Mouse (Mus musculus) midbrain, embryonic 13.5 days (tissue): ENCODE measurements around the gene Adgrf3. TPM values are rescaled to one million over a fixed set of nuclear protein-coding genes. Genes with fewer than 3 reads are reported as not detected.

Source experiments
- ATAC-seq: fragments of 200-750 bp; cut with Nextera tagmentation; 2 replicates; pipeline ENCODE4 v1.8.0; 2017; ENCODE audit warnings: mild to moderate bottlenecking, moderate TSS enrichment, moderate library complexity
- H3K27ac ChIP-seq: fragments of 300-500 bp; sonication (generic); 2 replicates; pipeline ENCODE4 v1.5.1; 2015; ENCODE audit warnings: inconsistent platforms, mild to moderate bottlenecking, moderate library complexity
- H3K27me3 ChIP-seq: fragments of 300-500 bp; sonication (generic); 2 replicates; pipeline ENCODE4 v1.6.1; 2015; ENCODE audit warnings: mild to moderate bottlenecking, inconsistent platforms
- H3K36me3 ChIP-seq: fragments of 300-500 bp; sonication (generic); 2 replicates; pipeline ENCODE4 v1.6.1; 2015; ENCODE audit warnings: mild to moderate bottlenecking, inconsistent platforms
- H3K4me1 ChIP-seq: fragments of 300-500 bp; sonication (generic); replicated peaks from 2 replicates; pipeline ENCODE4 v1.6.1; 2015; ENCODE audit warnings: inconsistent platforms
- H3K4me2 ChIP-seq: fragments of 300-500 bp; sonication (generic); replicated peaks from 2 replicates; pipeline ENCODE4 v1.6.1; 2015; ENCODE audit warnings: moderate library complexity, mild to moderate bottlenecking, inconsistent platforms
- H3K4me3 ChIP-seq: fragments of 300-500 bp; sonication (generic); replicated peaks from 2 replicates; pipeline ENCODE4 v1.5.1; 2015; ENCODE audit warnings: mild to moderate bottlenecking, inconsistent platforms
- H3K9ac ChIP-seq: fragments of 300-500 bp; sonication (generic); replicated peaks from 2 replicates; pipeline ENCODE4 v1.6.1; 2015; ENCODE audit warnings: mild to moderate bottlenecking, inconsistent platforms
- H3K9me3 ChIP-seq: fragments of 300-500 bp; sonication (generic); 2 replicates; pipeline ENCODE4 v1.6.1; 2016; ENCODE audit warnings: mild to moderate bottlenecking, inconsistent platforms
- WGBS: fragments of 180-500 bp; shearing (Covaris S2); methylation state at CpG from one replicate; pipeline ENCODE4 v1.1.7; 2015; 5-methylcytosine and 5-hydroxymethylcytosine counted together
- polyA plus RNA-seq: library from polyadenylated mRNA; unstranded; fragments of >200 nt; fragmentation: Nextera tagmentation; extraction: Ambion mirVana; gene quantifications from 2 replicates; pipeline ENCODE4 v1.2.1, GENCODE M21; 2015

Gene Adgrf3
- polyA plus RNA-seq, 1 experiment from 2014 or later: not detected

DNA sequence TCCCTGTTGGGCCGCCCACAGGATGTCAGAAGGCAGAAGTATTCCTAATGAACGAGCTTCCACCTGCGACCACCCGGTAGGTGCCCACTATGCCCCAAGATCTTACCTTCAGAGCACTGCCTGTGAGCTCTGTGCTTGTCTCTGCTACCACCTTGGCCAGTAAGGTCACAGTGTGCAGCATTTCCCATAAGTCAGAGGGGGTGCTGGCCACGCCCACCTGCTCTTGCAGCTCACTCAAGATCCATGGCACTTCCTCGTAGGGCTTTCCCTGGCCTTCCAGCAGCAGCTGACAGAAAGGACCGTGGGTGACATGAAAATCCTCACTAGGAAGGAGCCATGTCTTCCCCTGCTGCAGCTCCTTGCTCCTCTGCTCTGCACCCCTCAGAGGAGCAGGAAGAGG lies 7.3 kb downstream of the Adgrf3 start:
- Histone ChIP-seq H3K4me1 (no peaks in the 10 kb centered on the region), H3K36me3 (no peaks in the 10 kb centered on the region), H3K27me3 (no peaks in the 10 kb centered on the region), H3K4me3 (no peak overlapping the region), H3K9ac (no peak overlapping the region), H3K27ac (no peak overlapping the region), H3K9me3 (no peaks in the 10 kb centered on the region), H3K4me2 (no peak overlapping the region)
- no peak for ATAC-seq
- WGBS: 71% methylated on average over 7 of the region's 7 CpGs

DNA sequence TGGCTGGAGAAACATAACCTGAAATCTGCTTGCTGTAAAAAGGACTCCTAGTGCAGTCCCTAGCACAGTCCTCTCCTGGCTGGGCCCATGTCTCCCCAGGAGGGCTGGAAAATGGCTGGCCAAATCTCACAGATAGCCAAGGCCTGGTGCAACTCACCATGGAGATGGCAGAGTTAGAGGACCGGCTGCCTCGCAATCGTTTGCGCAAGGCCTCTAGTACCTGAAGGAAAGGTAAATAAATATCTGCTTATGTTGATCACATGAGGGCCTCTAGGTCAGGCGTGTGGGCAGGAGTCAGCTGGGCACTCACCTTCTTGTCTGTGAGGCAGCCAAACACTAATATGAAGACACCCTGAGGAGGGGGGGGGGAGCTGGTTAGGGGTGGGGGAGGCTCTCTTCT lies 10.2 kb downstream of the Adgrf3 start:
- Histone ChIP-seq H3K4me3 (no peak overlapping the region), H3K27ac (no peak overlapping the region), H3K4me2 (no peak overlapping the region), H3K9me3 (no peaks in the 10 kb centered on the region), H3K9ac (no peak overlapping the region), H3K27me3 (no peaks in the 10 kb centered on the region), H3K4me1 (no peaks in the 10 kb centered on the region), H3K36me3 (no peaks in the 10 kb centered on the region)
- ATAC-seq: no peak
- 92% methylated on average over 5 of the region's 5 CpGs for WGBS

DNA sequence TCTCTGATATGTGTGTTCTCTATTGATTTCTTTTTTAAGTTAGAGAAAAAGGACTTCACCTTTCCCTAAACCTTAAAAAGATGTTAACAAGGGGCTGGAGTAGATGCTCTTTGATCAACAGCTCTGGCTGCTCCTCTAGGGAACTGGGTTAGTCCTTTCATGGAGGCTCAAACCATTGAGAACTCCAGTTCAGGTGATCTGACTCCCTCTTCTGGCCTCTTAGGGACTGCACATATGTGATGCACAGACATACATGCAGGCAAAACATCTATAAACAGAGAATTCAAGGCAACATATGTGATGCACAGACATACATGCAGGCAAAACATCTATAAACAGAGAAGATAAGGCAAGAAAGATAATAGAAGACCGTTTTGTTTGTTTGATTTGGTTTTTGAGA lies 13.1 kb downstream of the Adgrf3 start:
- Histone ChIP-seq H3K4me3 (no peak overlapping the region), H3K4me1 (no peaks in the 10 kb centered on the region), H3K27ac (no peak overlapping the region), H3K9ac (no peak overlapping the region), H3K36me3 (peaks cover 14% of the 10 kb centered on the region), H3K27me3 (no peaks in the 10 kb centered on the region), H3K9me3 (no peaks in the 10 kb centered on the region), H3K4me2 (no peak overlapping the region)
- no peak for ATAC-seq
- WGBS: 84% methylated on average over 1 of the region's 1 CpGs

DNA sequence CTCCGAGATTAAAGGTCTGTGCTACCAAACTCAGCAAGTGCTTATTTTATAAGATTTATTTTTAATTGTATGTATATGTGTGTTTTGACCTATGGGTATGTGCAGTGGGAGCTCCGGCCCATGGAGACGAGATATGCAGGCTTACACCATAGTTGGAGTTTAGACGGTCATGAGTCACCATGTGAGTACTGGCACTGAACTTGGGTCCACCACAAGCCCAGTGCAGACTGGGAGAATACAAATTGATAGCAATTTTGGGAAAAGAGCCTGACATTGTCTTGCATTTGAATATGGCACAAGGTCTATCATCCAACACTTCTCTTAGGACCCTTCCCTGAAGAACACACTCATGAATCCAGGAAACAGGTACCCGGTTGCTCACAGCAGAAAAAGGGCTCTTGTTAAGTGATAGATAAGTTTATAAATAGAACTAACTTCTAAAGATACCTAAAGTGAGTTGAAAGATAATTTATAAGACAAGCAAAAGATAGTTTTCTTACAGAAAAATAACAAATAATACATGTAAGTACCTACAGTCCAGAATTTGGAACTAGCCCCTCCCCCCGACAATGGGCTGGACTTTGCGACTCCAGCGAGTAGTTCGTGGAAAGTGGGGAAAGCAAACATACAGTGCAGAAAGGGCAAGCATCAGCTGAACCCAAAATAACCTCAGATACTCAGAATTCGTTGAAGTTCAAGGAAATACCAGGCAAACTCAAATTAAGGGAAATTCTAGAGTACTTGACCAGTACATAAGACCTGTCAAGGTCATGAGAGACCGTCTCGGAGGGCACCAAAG lies 17.6 kb downstream of the Adgrf3 start:
- no peak overlapping the region for H3K4me3 ChIP-seq
- H3K4me1 ChIP-seq: no peaks in the 10 kb centered on the region
- no peaks in the 10 kb centered on the region for H3K27me3 ChIP-seq
- WGBS: 97% methylated on average over 12 of the region's 12 CpGs
- ATAC-seq: no peak
- no peak overlapping the region for H3K9ac ChIP-seq
- no peak overlapping the region for H3K4me2 ChIP-seq
- no peaks in the 10 kb centered on the region for H3K9me3 ChIP-seq
- H3K36me3 ChIP-seq: peaks cover 46% of the 10 kb centered on the region
- H3K27ac ChIP-seq: no peak overlapping the region

DNA sequence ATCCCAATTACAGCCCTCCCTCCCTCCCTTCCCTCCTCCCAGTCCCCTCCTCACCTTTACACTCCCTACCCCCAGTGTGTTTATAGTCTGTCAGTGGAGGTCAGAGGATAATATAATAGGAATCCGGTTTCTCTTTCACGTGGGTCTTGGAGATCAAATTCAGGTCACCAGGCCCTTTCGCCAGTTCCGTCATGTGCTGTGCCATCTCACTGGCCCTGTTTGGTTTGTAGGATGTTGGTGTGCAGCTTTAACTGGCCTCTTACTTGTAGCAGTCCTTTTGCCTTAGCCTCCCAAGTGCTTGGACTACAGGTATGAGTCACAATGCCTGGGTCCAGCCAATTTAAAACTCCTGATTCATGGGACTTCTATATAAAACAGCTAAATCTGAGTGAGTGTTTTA lies 29.7 kb downstream of the Adgrf3 start:
- Histone ChIP-seq H3K36me3 (peaks cover 83% of the 10 kb centered on the region), H3K4me2 (no peak overlapping the region), H3K4me3 (no peak overlapping the region), H3K9me3 (no peaks in the 10 kb centered on the region), H3K27me3 (no peaks in the 10 kb centered on the region), H3K27ac (no peak overlapping the region), H3K4me1 (no peaks in the 10 kb centered on the region), H3K9ac (no peak overlapping the region)
- no peak for ATAC-seq
- WGBS: 75% methylated on average over 4 of the region's 4 CpGs

DNA sequence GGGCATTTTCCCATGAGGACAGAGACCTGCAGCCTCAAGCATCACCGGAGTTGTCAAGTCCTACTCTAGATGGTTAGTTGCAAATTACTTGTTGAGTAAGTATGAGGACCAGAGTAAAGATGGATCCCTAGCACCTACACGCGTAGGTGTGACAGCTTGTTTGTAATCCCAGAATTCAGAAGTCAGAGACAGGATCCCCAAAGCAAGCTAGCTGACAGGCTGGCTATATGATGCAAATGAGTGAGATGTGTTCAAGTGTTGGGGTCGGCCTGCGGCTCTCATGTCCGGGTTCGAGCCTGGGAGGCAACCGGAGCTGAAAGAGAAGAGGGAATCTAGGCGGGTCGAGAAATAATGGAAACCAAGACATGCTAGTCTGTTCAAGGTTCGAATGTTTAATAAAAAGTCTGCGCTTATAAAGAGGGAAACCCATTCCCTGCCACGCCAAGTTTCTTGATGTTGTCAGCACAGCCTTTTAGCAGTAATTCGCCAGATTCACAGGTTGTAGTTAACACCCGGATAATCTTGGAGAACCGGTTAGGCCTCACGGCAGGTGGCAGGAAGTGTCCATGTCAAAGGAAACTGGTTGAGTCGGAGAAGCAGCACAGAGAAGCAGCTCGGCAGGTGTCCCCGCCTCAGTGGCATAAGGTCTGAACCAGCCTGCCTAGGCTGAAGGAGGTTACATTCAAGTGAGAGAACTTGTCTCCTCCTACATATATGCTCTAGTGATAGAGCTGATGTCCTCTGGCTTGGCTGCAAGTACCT lies 32.4 kb downstream of the Adgrf3 start:
- Histone ChIP-seq H3K4me1 (no peaks in the 10 kb centered on the region), H3K27me3 (no peaks in the 10 kb centered on the region), H3K27ac (no peak overlapping the region), H3K9ac (no peak overlapping the region), H3K4me2 (no peak overlapping the region), H3K9me3 (no peaks in the 10 kb centered on the region), H3K36me3 (peaks cover 78% of the 10 kb centered on the region), H3K4me3 (no peak overlapping the region)
- WGBS: 54% methylated on average over 20 of the region's 20 CpGs
- no peak for ATAC-seq

DNA sequence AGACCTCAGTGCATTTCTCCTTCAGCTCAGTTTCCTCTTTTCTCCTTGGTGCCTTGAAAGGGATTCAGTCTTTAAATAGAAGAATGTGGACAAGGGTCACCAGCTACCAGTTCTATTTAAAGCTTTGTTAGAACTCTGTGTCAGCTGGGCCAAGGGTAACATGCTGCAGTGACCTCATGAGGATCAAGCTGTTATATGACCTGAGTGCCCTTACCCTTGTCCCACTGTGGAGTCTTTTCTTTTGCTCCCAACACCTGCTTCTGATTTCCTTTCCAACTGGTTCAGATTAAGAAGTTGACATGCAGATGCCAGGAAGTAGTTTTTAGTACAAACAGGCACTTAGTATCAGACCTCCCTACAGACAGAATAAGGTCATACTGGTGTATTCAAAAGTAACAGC lies 33.4 kb downstream of the Adgrf3 start:
- ATAC-seq: no peak
- Histone ChIP-seq H3K27me3 (no peaks in the 10 kb centered on the region), H3K27ac (no peak overlapping the region)

DNA sequence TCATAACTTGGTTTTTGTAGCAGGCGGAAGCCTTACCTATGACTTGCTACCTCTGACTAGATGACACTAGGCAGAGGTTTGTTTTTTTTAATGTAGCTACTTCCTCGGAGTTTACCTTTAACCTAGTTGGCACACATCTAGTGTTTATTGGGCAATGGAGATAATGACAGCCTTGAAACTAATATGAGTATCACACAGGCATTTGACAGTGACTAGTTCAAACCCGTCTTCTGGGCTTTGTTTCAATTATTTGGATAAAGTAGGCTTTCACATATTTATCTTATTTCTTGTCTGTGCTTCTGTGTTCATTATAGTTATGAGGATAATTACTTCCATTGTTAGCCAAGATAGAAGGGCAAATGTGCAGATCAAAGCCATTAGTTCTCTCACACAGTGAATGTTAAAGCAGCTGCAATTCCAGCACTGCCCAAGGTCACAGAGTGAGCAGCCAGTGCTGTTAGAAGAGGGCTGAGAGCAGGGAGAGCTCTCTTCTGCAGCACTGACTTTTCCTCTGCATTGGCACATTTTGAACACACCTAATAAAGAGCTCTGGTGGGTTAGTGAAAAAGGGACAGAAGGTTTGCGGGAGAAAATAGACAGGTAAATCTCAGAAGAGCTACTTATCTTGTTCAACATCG lies 35.1 kb downstream of the Adgrf3 start:
- peaks cover 67% of the 10 kb centered on the region for H3K36me3 ChIP-seq
- H3K9me3 ChIP-seq: no peaks in the 10 kb centered on the region
- no peak overlapping the region for H3K9ac ChIP-seq
- ATAC-seq: no peak
- no peaks in the 10 kb centered on the region for H3K4me1 ChIP-seq
- 91% methylated on average over 5 of the region's 5 CpGs for WGBS
- no peak overlapping the region for H3K4me2 ChIP-seq
- H3K27me3 ChIP-seq: no peaks in the 10 kb centered on the region
- H3K27ac ChIP-seq: no peak overlapping the region
- H3K4me3 ChIP-seq: no peak overlapping the region

More for the DNA sequence above, 33.4 kb downstream of the Adgrf3 start:
- Histone ChIP-seq H3K4me3 (no peak overlapping the region), H3K36me3 (peaks cover 75% of the 10 kb centered on the region), H3K4me1 (no peaks in the 10 kb centered on the region), H3K4me2 (no peak overlapping the region), H3K9ac (no peak overlapping the region), H3K9me3 (no peaks in the 10 kb centered on the region)

DNA sequence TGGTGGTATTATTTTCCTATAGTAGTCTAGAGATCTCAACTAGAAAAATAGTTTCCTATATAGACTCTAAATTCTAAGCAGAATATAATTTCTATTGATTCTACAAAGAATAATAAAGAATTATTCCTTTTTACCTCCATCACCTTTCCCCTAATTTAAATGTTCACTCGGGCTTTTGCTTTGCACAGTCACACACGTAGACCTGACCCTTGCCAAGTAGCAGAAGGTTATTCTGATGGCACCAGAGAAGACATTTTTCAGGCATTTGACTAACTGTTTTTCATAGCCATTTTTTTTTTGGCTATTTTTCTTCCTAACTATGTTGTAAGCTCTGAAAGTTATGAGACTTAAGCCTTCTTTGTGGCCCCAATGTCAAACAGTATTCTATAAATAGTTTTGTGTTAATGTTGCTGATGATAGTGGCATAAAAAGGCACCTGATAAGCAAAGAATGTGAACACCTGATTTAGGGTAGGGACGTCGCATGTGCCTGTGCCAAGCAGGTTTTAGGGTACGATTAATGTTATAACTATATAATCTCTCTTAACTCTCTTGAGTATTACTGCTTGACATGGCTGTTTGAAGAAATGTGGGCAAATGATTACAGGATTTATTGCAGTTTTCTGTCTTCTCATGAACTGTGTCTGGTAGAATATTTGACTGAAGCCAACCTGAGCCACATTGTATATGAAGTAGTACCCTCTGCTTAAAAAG lies 40.1 kb downstream of the Adgrf3 start:
- no peaks in the 10 kb centered on the region for H3K4me1 ChIP-seq
- peaks cover 26% of the 10 kb centered on the region for H3K36me3 ChIP-seq
- H3K27ac ChIP-seq: no peak overlapping the region
- no peak overlapping the region for H3K4me2 ChIP-seq
- H3K27me3 ChIP-seq: no peaks in the 10 kb centered on the region
- no peaks in the 10 kb centered on the region for H3K9me3 ChIP-seq
- 93% methylated on average over 5 of the region's 5 CpGs for WGBS
- H3K9ac ChIP-seq: no peak overlapping the region
- H3K4me3 ChIP-seq: no peak overlapping the region
- no peak for ATAC-seq

DNA sequence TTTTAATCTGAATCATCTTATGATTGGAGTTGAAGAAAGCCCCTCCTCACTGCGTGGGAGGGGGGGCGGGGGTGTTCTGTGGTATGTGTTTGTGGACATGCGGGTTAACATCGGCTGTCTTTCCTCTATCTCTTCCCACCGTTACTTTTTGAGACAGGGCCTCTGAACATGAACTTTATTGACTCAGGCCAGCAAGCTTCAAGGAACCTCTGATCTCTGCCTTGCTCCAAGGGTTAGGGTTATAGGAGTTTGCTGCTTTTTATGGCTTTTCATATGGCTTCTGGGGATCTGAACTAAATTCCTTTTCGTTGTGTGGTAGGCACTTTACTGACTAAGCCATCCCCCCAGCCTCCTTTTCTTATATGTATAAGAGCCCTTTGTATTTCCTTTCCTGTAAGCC lies 43.2 kb downstream of the Adgrf3 start:
- Histone ChIP-seq H3K4me1 (no peaks in the 10 kb centered on the region), H3K27ac (no peak overlapping the region), H3K4me3 (no peak overlapping the region), H3K27me3 (no peaks in the 10 kb centered on the region), H3K36me3 (peaks cover 9% of the 10 kb centered on the region), H3K9ac (no peak overlapping the region), H3K9me3 (no peaks in the 10 kb centered on the region), H3K4me2 (no peak overlapping the region)
- WGBS: 90% methylated on average over 6 of the region's 6 CpGs
- ATAC-seq: no peak

DNA sequence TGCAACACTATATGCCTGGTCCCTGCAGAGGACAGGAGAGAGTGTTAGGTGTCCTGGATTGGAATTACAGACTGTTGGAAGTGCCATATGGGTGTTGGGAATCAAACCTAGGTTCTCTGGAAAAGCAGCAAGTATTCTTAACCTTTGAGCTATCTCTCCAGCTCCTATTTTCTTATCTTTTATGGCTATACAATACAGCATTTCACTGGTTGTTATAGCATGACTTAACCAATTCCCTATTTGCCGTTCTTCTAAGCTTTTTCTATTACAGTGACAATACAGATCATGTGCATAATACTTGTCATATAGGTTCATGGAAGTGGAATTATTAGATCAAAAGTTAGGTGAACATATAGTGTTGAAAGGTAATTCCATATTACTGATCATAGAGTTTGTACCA lies 43.7 kb downstream of the Adgrf3 start:
- Histone ChIP-seq H3K9me3 (no peaks in the 10 kb centered on the region), H3K4me3 (no peak overlapping the region), H3K4me1 (no peaks in the 10 kb centered on the region; the same call in 1 of the 2 replicates), H3K36me3 (peaks cover 7% of the 10 kb centered on the region), H3K27me3 (no peaks in the 10 kb centered on the region), H3K4me2 (no peak overlapping the region), H3K9ac (no peak overlapping the region), H3K27ac (no peak overlapping the region)
- 91% methylated on average over 1 of the region's 1 CpGs for WGBS
- ATAC-seq: no peak

DNA sequence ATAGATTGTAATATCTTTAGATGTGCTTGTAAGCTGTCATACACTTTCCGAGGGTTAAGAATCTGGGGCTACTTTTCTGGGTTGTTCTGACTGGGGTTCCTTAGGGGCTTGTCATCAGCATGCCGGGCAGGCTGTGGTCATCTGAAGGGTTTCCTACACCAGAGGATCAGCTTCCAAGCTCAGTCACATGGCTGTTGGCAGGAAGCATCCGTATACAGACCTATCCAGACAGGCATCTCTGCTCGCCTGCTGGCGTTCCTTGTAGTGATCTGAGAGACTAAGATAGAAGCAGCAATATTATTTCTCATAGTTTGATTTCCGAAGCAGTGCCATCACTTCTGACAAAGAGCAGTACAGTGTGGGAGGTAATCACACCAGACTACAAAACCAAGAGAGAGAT lies 45.9 kb downstream of the Adgrf3 start:
- Histone ChIP-seq H3K36me3 (no peaks in the 10 kb centered on the region), H3K4me1 (peaks cover 9% of the 10 kb centered on the region), H3K27ac (no peak overlapping the region), H3K9ac (no peak overlapping the region), H3K4me2 (no peak overlapping the region), H3K27me3 (no peaks in the 10 kb centered on the region), H3K9me3 (no peaks in the 10 kb centered on the region), H3K4me3 (no peak overlapping the region)
- 89% methylated on average over 6 of the region's 6 CpGs for WGBS
- ATAC-seq: no peak
